Mouse (Mus musculus): ENCODE data around the gene Sval3. TPM values are rescaled to one million over a fixed set of nuclear protein-coding genes. Genes with fewer than 3 reads are reported as not detected.

The Sval3 gene
- not detected in 2 replicates for polyA plus RNA-seq (2014; fragmentation: Nextera tagmentation; extraction: Ambion mirVana)

DNA sequence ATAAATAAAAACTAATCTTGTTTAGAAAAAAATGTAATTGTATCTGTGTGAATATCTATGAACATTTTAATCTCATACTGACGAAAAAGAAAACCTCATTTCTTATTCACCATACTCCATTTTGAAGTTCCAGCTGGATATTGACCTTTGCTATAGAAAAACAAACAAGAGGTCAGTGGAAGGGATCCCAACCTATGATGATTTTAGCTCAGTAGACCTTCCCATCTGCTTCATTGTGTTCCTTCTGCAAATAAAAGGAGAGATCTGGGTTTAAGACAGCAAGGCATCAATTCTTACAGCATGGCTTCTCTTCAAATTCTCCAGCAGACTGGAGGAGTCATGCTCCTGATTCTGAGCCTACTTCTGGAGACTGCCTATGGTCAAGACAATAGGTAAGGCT is at the start of gene Sval3:
Gene Sval3 (plus strand): TSS at position 301 of the 400 bp plus-strand sequence.
- H3K27ac ChIP-seq (ENCODE audit: low read depth, low read length) = no peak within 1 kb of the TSS
- no peak within 1 kb of the TSS for H3K4me2 ChIP-seq (ENCODE audit: low read depth, low read length, severe bottlenecking)
- H3K4me1 ChIP-seq (replicated peaks; ENCODE audit: control insufficient read depth, insufficient read depth, low read length) = no peaks in the 10 kb centered on the region
- DNase-seq (ENCODE audit: low spot score) = no peak
- H3K9me3 ChIP-seq (ENCODE audit: control insufficient read depth, low read length) = no peaks in the 10 kb centered on the region
- H3K27me3 ChIP-seq (ENCODE audit: control insufficient read depth, insufficient read depth, low read length) = no peaks in the 10 kb centered on the region
- H3K9ac ChIP-seq (ENCODE audit: low read length) = no peak within 1 kb of the TSS
- 65% methylated on average over 1 of the region's 1 CpGs for WGBS
- H3K4me3 ChIP-seq (ENCODE audit: low read depth, low read length) = no peak within 1 kb of the TSS
- no peaks in the 10 kb centered on the region for H3K36me3 ChIP-seq (ENCODE audit: control insufficient read depth, insufficient read depth, low read length)
- no peak for ATAC-seq (replicated peaks; ENCODE audit: low FRiP score)

DNA sequence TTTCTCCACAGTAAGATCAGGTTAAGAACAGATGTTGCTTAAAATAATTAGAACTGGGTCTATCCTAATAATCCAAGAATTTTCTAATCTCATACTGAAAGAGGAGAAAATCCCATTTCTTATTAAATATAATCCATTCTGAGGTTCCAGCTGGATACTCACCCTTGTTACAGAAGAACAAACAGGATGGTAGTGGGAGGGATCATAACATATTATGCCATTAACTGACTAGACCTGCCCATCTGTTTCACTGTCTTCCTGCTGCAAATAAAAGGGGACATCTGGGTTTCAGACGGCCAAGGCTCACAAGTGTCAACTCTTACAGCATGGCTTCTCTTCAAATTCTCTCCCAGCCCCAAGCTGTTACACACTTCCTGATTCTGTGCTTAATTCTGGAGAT is 16.6 kb upstream of the Sval3 start, which contains the start of gene Sval1:
Gene Sval1 (plus strand): TSS at position 301 of the 400 bp plus-strand sequence.
- H3K27ac ChIP-seq (ENCODE audit: low read depth, low read length) = no peak within 1 kb of the TSS
- no peaks in the 10 kb centered on the region for H3K27me3 ChIP-seq (ENCODE audit: control insufficient read depth, insufficient read depth, low read length)
- no peaks in the 10 kb centered on the region for H3K4me1 ChIP-seq (replicated peaks; ENCODE audit: control insufficient read depth, insufficient read depth, low read length)
- H3K9ac ChIP-seq (ENCODE audit: low read length) = no peak within 1 kb of the TSS
- H3K9me3 ChIP-seq (ENCODE audit: control insufficient read depth, low read length) = no peaks in the 10 kb centered on the region
- DNase-seq (ENCODE audit: low spot score) = no peak
- no peaks in the 10 kb centered on the region for H3K36me3 ChIP-seq (ENCODE audit: control insufficient read depth, insufficient read depth, low read length)
- H3K4me2 ChIP-seq (ENCODE audit: low read depth, low read length, severe bottlenecking) = no peak within 1 kb of the TSS
- ATAC-seq (replicated peaks; ENCODE audit: low FRiP score) = no peak
- no peak within 1 kb of the TSS for H3K4me3 ChIP-seq (ENCODE audit: low read depth, low read length)
- 79% methylated on average over 1 of the region's 1 CpGs for WGBS

Other genes with a start within 250 kb of the Sval3 start
- gene Olfr459, start 193.0 kb upstream of the Sval3 start, polyA plus RNA-seq (2014; fragmentation: Nextera tagmentation; extraction: Ambion mirVana) = not detected in 2 replicates
- not detected in 2 replicates for gene Pip, start 120.6 kb upstream of the Sval3 start, polyA plus RNA-seq (2014; fragmentation: Nextera tagmentation; extraction: Ambion mirVana)
- not detected in 2 replicates for gene Sval2, start 115.2 kb upstream of the Sval3 start, polyA plus RNA-seq (2014; fragmentation: Nextera tagmentation; extraction: Ambion mirVana)
- gene Sval1, start 16.5 kb upstream of the Sval3 start, polyA plus RNA-seq (2014; fragmentation: Nextera tagmentation; extraction: Ambion mirVana) = not detected in 2 replicates
- not detected in 2 replicates for gene Sva, start 70.3 kb downstream of the Sval3 start, polyA plus RNA-seq (2014; fragmentation: Nextera tagmentation; extraction: Ambion mirVana)
- gene Tas2r139, start 172.8 kb downstream of the Sval3 start, polyA plus RNA-seq (2014; fragmentation: Nextera tagmentation; extraction: Ambion mirVana) = not detected in 2 replicates
- not detected in 2 replicates for gene Tas2r144, start 247.2 kb downstream of the Sval3 start, polyA plus RNA-seq (2014; fragmentation: Nextera tagmentation; extraction: Ambion mirVana)

Measured in forebrain, embryonic 11.5 days (tissue).